Mouse (Mus musculus): ENCODE data around the gene Ice2.

Gene Ice2

GRCm38 (mm10) chr9:69459876-69460275 is 62.2 kb downstream of the Ice2 start:
- no peak for DNase-seq (ENCODE audit: low spot score)

GRCm38 (mm10) chr9:69463046-69463445 is 65.3 kb downstream of the Ice2 start:
- DNase-seq (ENCODE audit: low spot score), result no peak

GRCm38 (mm10) chr9:69464109-69464756 is 66.5 kb downstream of the Ice2 start:
- DNase-seq (ENCODE audit: low spot score), result no peak

GRCm38 (mm10) chr9:69466098-69466497 is 68.4 kb downstream of the Ice2 start:
- no peak for DNase-seq (ENCODE audit: low spot score)

GRCm38 (mm10) chr9:69467310-69467939 is 69.7 kb downstream of the Ice2 start:
- no peak for DNase-seq (ENCODE audit: low spot score)

- no peak for DNase-seq (ENCODE audit: low spot score)
Measured at GRCm38 (mm10) chr9:69468991-69469390, 71.3 kb downstream of the Ice2 start.

- DNase-seq (ENCODE audit: low spot score), result no peak
Measured at GRCm38 (mm10) chr9:69470362-69470761, 72.7 kb downstream of the Ice2 start.

GRCm38 (mm10) chr9:69470921-69471320 is 73.2 kb downstream of the Ice2 start:
- DNase-seq (ENCODE audit: low spot score), result no peak

- no peak for DNase-seq (ENCODE audit: low spot score)
Measured at GRCm38 (mm10) chr9:69472724-69473123, 75.0 kb downstream of the Ice2 start.

- DNase-seq (ENCODE audit: low spot score), result no peak
Measured at GRCm38 (mm10) chr9:69475873-69476272, 78.2 kb downstream of the Ice2 start.

- no peak for DNase-seq (ENCODE audit: low spot score)
Measured at GRCm38 (mm10) chr9:69477195-69477823, 79.6 kb downstream of the Ice2 start.

GRCm38 (mm10) chr9:69477824-69478222 is 80.1 kb downstream of the Ice2 start:
- DNase-seq (ENCODE audit: low spot score), result no peak

- peak; percentile 39 for DNase-seq (ENCODE audit: low spot score)
Measured at GRCm38 (mm10) chr9:69480344-69480743, 82.6 kb downstream of the Ice2 start.
